Mouse (Mus musculus): ENCODE results near the gene Glul. TPM values are rescaled to one million over a fixed set of nuclear protein-coding genes. Genes with fewer than 3 reads are reported as not detected.

Gene Glul
- polyA plus RNA-seq, 1 experiment from 2014 or later: 139 TPM

DNA sequence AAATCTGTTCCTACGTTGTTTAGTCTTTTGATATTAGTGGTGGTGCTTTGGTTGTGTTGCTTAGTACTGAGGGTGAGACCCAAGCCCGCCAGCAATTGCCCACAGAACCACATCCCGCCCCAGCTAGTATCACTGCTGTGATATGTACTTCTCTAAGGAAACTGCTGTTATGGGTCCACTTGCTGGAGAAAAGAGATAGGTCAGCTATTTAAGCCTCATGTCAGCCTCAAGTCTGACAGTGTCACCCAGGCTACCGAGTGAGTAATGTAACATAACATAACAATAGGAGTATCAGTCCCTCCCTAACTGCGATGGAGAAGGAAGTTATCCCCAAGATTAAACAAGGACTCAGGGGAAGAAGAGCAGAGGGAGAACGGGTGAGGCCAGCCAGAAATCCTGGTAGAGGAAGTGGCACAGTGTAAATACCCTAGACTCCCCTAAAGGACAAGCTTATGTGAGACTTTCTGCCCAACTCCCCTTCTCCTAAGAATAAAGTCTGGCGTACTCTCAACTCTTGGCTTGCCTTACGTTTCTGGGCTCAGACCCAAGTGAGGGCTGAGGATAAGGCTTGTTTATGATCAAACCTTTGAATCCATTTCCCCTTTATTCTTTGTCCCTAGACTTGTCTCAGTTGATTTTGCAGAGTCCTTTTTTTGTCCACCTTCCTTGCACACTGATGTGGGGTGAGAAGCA lies 5.4 kb upstream of the Glul start:
- no peaks in the 10 kb centered on the region for H3K9me3 ChIP-seq (ENCODE audit: control insufficient read depth, low read length)
- 65% methylated on average over 8 of the region's 8 CpGs for WGBS
- no peaks in the 10 kb centered on the region for H3K36me3 ChIP-seq (ENCODE audit: control insufficient read depth, insufficient read depth, low read length)
- H3K27ac ChIP-seq (ENCODE audit: low read depth, low read length): no peak overlapping the region
- H3K4me1 ChIP-seq (ENCODE audit: control insufficient read depth, insufficient read depth, low read length): 0 out of 2 replicates have a peak, but pooled peaks cover under 1% of the 10 kb centered on the region
- no peaks in the 10 kb centered on the region for H3K27me3 ChIP-seq (ENCODE audit: control insufficient read depth, insufficient read depth, low read length)
- H3K9ac ChIP-seq (ENCODE audit: low read depth, low read length): no peak overlapping the region
- H3K4me3 ChIP-seq (ENCODE audit: low read length): no peak overlapping the region
- ATAC-seq (ENCODE audit: low FRiP score, low TSS enrichment): no peak
- H3K4me2 ChIP-seq (replicated peaks; ENCODE audit: low read depth, low read length): no peak overlapping the region

DNA sequence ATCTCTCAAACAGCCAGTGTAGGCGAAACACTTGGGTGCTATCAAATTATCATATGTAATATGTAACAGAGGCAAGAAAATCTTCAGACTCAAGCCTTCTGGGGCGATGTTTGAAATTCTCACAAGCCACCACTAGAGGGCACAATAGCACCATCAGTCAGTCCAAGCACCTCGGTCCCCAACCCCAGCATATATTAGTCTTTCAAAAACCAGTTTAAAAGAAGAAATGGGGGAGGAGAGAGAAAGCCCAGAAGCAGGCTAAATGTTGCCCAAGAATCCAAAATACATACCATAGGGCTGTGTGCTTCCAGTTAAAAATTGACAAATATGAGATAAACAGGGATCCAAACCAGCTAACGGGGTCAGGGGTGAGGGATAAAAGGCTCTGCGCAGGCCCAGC lies 4.8 kb upstream of the Glul start:
- no peaks in the 10 kb centered on the region for H3K4me1 ChIP-seq (ENCODE audit: control insufficient read depth, insufficient read depth, low read length)
- H3K4me3 ChIP-seq (ENCODE audit: low read length): no peak overlapping the region
- no peaks in the 10 kb centered on the region for H3K27me3 ChIP-seq (ENCODE audit: control insufficient read depth, insufficient read depth, low read length)
- no peak overlapping the region for H3K4me2 ChIP-seq (replicated peaks; ENCODE audit: low read depth, low read length)
- ATAC-seq (ENCODE audit: low FRiP score, low TSS enrichment): no peak
- H3K36me3 ChIP-seq (ENCODE audit: control insufficient read depth, insufficient read depth, low read length): no peaks in the 10 kb centered on the region
- no peak overlapping the region for H3K9ac ChIP-seq (ENCODE audit: low read depth, low read length)
- no peaks in the 10 kb centered on the region for H3K9me3 ChIP-seq (ENCODE audit: control insufficient read depth, low read length)
- H3K27ac ChIP-seq (ENCODE audit: low read depth, low read length): no peak overlapping the region
- 38% methylated on average over 5 of the region's 5 CpGs for WGBS

DNA sequence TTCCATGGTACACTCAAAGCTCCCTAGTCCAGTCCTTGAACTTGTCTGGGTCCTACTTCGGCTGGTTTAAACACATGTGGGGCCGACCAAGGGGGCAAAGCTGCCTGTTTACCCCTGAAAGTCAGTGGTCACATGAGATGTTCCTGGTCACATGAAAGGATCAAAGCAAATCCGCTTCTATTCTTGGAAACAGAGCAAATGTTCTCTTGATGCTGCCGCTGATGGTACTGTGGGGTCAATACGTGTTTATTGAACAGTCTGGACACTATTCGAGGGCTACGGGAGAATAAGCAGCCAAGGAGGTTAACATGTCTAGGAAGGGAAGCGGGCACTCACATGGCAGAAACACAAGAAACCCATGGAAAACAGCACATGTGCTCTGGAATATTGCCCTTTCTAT lies 2.5 kb upstream of the Glul start:
- H3K27ac ChIP-seq (ENCODE audit: low read depth, low read length): no peak overlapping the region
- H3K36me3 ChIP-seq (ENCODE audit: control insufficient read depth, insufficient read depth, low read length): no peaks in the 10 kb centered on the region
- whole genome bisulfite sequencing: 83% methylated on average over 8 of the region's 8 CpGs
- H3K4me1 ChIP-seq (ENCODE audit: control insufficient read depth, insufficient read depth, low read length): peaks cover 10% of the 10 kb centered on the region; the same call in 1 of the 2 replicates
- H3K4me3 ChIP-seq (ENCODE audit: low read length): no peak overlapping the region
- no peak for ATAC-seq (ENCODE audit: low FRiP score, low TSS enrichment)
- H3K27me3 ChIP-seq (ENCODE audit: control insufficient read depth, insufficient read depth, low read length): no peaks in the 10 kb centered on the region
- H3K9me3 ChIP-seq (ENCODE audit: control insufficient read depth, low read length): no peaks in the 10 kb centered on the region
- H3K9ac ChIP-seq (ENCODE audit: low read depth, low read length): no peak overlapping the region
- H3K4me2 ChIP-seq (replicated peaks; ENCODE audit: low read depth, low read length): no peak overlapping the region

DNA sequence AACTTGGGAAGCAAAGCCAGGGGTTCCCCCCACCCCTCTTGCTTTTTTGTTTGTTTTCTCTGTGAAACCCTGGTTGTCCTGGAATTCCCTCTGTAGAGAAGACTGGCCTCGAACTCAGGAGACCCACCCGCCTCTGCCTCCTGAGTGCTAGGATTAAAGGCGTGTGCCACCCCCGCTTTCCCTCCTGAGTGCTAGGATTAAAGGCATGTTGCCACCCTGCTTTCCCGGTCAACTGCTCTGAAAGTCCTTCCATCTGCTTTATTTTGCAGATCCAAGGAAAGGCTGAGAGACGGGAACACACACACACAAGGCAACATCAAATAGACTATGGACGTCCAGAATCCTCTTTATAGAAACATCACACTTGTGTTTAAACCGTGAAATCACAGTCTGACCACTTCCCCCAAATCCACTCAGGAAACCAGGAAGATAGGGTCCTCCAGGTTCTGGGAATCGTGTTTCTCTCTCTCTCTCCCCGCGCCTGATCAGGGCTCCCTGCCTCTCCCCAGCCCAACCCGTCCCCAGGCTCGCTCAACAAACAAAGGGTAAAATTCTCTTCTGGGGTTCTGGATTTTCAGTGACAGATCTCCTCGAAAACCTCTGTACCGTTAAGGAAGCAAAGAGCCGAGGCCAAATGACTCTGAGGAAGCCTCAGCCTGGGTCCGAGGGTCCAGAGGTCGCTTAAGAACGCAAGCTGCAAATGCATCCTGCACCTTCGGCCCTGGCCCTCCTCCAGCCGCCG lies 584 bp upstream of the Glul start:
- peak; percentile 28 for ATAC-seq (ENCODE audit: low FRiP score, low TSS enrichment)
- no peaks in the 10 kb centered on the region for H3K9me3 ChIP-seq (ENCODE audit: control insufficient read depth, low read length)
- peaks cover 10% of the 10 kb centered on the region; the same call in 1 of the 2 replicates for H3K4me1 ChIP-seq (ENCODE audit: control insufficient read depth, insufficient read depth, low read length)
- 22% methylated on average over 22 of the region's 22 CpGs for WGBS
- H3K9ac ChIP-seq (ENCODE audit: low read depth, low read length): peak overlapping the region; percentile 53
- peak overlapping the region; percentile 88 for H3K4me3 ChIP-seq (ENCODE audit: low read length)
- peaks cover 14% of the 10 kb centered on the region for H3K36me3 ChIP-seq (ENCODE audit: control insufficient read depth, insufficient read depth, low read length)
- H3K4me2 ChIP-seq (replicated peaks; ENCODE audit: low read depth, low read length): peak overlapping the region; percentile 81
- H3K27ac ChIP-seq (ENCODE audit: low read depth, low read length): peak overlapping the region; percentile 57; the same call in 1 of the 2 replicates
- no peaks in the 10 kb centered on the region for H3K27me3 ChIP-seq (ENCODE audit: control insufficient read depth, insufficient read depth, low read length)

DNA sequence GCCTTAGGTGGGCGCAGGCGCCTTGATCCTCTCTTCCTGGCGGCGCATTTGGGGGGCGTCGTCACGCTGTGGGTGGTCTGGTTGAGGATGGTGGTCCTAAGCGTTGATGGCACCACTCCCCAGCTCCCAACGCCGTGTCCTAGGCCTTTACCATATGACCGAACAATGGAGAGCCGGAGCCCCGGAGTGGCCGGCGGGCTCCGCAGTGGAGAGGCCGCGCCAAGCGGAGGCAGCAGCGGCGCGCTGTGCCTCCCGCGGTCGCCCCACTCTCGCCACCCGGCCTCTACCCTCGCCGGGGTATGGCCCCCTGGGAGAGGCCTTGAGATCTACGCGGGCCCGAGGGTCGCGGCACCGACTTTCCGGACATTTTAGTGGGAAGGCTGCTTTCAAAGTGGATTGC lies 637 bp downstream of the Glul start:
- Histone ChIP-seq H3K4me3 (ENCODE audit: low read length) (peak overlapping the region; percentile 88), H3K9ac (ENCODE audit: low read depth, low read length) (peak overlapping the region; percentile 85)
- 0% methylated on average over 36 of the region's 36 CpGs for WGBS

DNA sequence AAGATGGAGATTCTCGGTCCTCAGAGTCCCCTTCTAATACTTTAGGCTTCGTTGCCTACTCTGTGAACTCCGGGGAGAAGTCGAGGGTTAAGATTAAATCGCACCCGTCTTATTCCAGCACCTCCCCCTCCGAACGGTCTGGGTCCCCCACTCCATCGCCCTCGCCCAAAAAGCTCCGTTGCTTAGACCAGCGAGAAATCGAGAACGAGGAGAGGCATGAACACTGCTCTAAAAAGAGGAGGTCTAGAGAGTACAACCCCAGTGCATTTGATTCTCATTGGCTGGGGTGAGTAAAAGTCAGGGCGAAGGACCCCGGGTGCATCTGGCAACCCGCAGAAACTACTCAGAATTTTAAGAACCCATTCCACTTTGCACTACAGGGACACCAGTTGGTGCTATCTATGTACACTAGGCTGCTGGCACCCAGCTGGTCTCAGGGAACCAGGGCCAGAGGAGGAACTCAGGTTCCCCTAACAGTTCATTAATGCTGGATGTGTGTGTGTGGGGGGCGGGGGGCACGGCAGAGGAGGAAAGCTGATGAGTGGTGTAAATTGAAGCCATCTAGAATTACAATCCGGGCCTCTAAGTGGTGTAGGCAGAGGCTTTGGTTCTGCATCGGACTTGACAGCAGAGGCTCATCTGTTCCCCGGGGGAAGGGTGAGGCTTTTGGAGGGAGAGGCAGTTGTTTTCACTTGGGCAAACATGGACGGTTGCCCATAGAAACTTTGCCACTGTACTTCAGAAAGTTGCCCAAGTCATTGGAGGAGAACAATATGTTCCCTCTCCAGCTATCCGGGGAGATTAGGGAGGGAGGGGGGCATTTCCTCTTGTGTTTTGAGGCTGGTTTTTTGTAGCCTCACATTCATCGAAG lies 1.4 kb downstream of the Glul start:
- WGBS: 2% methylated on average over 25 of the region's 25 CpGs
- Histone ChIP-seq H3K9ac (ENCODE audit: low read depth, low read length) (peak overlapping the region; percentile 85), H3K4me3 (ENCODE audit: low read length) (peak overlapping the region; percentile 88), H3K27ac (ENCODE audit: low read depth, low read length) (peak overlapping the region; percentile 95; the same call in 1 of the 2 replicates), H3K4me2 (replicated peaks; ENCODE audit: low read depth, low read length) (peak overlapping the region; percentile 81), H3K27me3 (ENCODE audit: control insufficient read depth, insufficient read depth, low read length) (no peaks in the 10 kb centered on the region), H3K36me3 (ENCODE audit: control insufficient read depth, insufficient read depth, low read length) (peaks cover 33% of the 10 kb centered on the region), H3K9me3 (ENCODE audit: control insufficient read depth, low read length) (no peaks in the 10 kb centered on the region), H3K4me1 (ENCODE audit: control insufficient read depth, insufficient read depth, low read length) (peaks cover 10% of the 10 kb centered on the region; the same call in 1 of the 2 replicates)
- peak; percentile 10; the same call in 1 of the 2 replicates for ATAC-seq (ENCODE audit: low FRiP score, low TSS enrichment)

More for the DNA sequence above, 637 bp downstream of the Glul start:
- no peaks in the 10 kb centered on the region for H3K27me3 ChIP-seq (ENCODE audit: control insufficient read depth, insufficient read depth, low read length)
- H3K4me2 ChIP-seq (replicated peaks; ENCODE audit: low read depth, low read length): peak overlapping the region; percentile 81
- H3K4me1 ChIP-seq (ENCODE audit: control insufficient read depth, insufficient read depth, low read length): peaks cover 10% of the 10 kb centered on the region; the same call in 1 of the 2 replicates
- H3K9me3 ChIP-seq (ENCODE audit: control insufficient read depth, low read length): no peaks in the 10 kb centered on the region
- peaks cover 26% of the 10 kb centered on the region for H3K36me3 ChIP-seq (ENCODE audit: control insufficient read depth, insufficient read depth, low read length)
- peak overlapping the region; percentile 95 for H3K27ac ChIP-seq (ENCODE audit: low read depth, low read length)
- ATAC-seq (ENCODE audit: low FRiP score, low TSS enrichment): no peak; the same call in 1 of the 2 replicates

DNA sequence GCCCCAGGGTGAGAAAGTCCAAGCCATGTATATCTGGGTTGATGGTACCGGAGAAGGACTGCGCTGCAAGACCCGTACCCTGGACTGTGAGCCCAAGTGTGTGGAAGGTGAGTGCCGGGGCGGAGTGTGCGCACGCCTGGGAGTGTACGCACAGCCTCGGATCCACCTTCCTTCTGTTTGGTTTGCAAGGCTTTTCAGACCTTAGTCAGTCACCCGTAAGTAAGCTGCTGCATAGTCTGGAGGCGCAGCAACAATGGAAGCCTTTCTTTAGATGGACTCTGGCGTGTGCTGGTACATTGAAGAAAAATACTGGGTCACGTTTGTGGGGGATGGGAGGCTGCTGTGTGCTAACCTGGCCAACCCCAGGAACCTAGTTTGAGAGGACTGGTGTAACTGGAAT lies 3.3 kb downstream of the Glul start:
- WGBS: 85% methylated on average over 13 of the region's 13 CpGs
- Histone ChIP-seq H3K27ac (ENCODE audit: low read depth, low read length) (no peak overlapping the region), H3K4me3 (ENCODE audit: low read length) (no peak overlapping the region), H3K9ac (ENCODE audit: low read depth, low read length) (no peak overlapping the region), H3K27me3 (ENCODE audit: control insufficient read depth, insufficient read depth, low read length) (no peaks in the 10 kb centered on the region), H3K9me3 (ENCODE audit: control insufficient read depth, low read length) (no peaks in the 10 kb centered on the region), H3K4me2 (replicated peaks; ENCODE audit: low read depth, low read length) (no peak overlapping the region), H3K4me1 (ENCODE audit: control insufficient read depth, insufficient read depth, low read length) (peaks cover 10% of the 10 kb centered on the region; the same call in 1 of the 2 replicates), H3K36me3 (ENCODE audit: control insufficient read depth, insufficient read depth, low read length) (peaks cover 52% of the 10 kb centered on the region)
- ATAC-seq (ENCODE audit: low FRiP score, low TSS enrichment): no peak

DNA sequence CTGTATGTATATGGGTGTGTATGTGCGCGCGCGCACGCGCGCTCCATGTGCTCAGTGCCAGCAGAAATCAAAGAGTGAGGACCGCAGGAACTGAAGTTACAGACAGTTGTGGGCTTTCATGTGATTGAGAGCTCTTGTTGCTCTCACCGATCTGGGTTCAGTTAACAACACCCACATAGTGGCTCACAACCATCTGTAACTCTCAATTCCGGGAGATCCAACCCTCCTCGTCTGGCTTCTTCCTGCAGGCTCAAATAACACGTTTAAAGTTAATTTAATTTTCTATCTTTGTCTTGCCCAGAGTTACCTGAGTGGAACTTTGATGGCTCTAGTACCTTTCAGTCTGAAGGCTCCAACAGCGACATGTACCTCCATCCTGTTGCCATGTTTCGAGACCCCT lies 4.5 kb downstream of the Glul start:
- 88% methylated on average over 14 of the region's 14 CpGs for WGBS
- Histone ChIP-seq H3K27ac (ENCODE audit: low read depth, low read length) (no peak overlapping the region), H3K36me3 (ENCODE audit: control insufficient read depth, insufficient read depth, low read length) (peaks cover 64% of the 10 kb centered on the region), H3K4me3 (ENCODE audit: low read length) (no peak overlapping the region), H3K4me1 (ENCODE audit: control insufficient read depth, insufficient read depth, low read length) (peaks cover 10% of the 10 kb centered on the region; the same call in 1 of the 2 replicates), H3K27me3 (ENCODE audit: control insufficient read depth, insufficient read depth, low read length) (no peaks in the 10 kb centered on the region), H3K4me2 (replicated peaks; ENCODE audit: low read depth, low read length) (no peak overlapping the region), H3K9ac (ENCODE audit: low read depth, low read length) (no peak overlapping the region), H3K9me3 (ENCODE audit: control insufficient read depth, low read length) (no peaks in the 10 kb centered on the region)
- ATAC-seq (ENCODE audit: low FRiP score, low TSS enrichment): no peak
